Mouse (Mus musculus) right cerebral cortex, postnatal 25 days (tissue): Measurements from ENCODE around the gene Tars.

Experiments used
- DNase-seq: peaks from one replicate; pipeline ENCODE4 v3.0.0; 2022

Gene Tars

DNA sequence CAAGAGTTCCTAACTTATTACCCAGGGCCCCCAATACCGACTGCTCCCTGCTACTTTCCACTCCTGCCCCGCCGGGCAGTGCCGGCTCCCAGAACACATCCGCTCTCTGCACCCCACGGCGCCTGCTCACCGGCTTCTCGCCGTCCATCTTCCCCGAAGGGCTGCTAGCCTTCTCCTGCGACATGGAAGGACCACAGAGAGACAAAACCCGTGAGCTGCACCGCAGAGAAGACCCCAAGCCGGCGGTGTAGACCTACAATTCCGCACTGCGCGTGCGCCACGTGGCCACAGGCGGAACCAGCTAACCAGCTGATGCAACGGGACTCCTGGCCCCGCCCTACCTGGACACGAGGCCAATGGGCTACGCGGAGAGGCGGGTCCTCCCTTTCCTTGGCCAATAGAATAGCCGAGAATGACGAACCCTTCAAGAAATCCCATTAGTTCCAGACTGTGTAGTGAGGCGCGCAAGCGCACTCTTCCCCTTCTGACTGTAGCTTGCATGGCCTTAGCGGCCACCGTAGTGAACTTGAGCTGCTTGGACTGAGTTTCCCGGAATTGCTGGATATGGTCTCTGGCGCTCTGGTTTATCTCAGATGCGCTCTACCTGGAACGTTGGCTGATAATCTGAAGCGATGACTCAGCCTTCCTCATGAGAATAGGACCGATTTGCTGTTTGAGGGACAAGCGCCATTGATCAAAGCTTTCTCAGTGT lies at the start of gene Tars:
Tars (minus strand) TSS at position 310 of the 712 bp plus-strand sequence.
- peak; percentile 97 for DNase-seq

DNA sequence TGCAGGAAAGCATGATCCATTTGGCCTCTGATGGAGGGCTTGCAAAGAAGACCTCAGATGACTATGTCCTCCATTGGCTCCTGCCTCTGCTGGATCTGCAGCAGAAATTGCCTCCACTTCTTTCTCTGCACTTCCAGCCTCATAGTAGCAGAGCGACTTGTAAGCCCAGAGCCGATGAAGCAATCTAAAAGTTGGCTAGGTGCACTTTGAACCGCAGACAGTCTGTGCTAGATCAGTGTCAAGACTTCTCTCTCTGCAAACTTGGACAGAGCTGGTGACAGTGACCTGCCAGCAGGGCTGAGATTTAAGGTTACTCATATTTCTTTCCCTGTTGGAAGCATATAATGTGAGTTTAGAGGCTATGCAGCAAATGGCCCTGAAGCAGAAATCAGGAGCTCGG lies 37.9 kb upstream of the Tars start:
- no peak for DNase-seq

DNA sequence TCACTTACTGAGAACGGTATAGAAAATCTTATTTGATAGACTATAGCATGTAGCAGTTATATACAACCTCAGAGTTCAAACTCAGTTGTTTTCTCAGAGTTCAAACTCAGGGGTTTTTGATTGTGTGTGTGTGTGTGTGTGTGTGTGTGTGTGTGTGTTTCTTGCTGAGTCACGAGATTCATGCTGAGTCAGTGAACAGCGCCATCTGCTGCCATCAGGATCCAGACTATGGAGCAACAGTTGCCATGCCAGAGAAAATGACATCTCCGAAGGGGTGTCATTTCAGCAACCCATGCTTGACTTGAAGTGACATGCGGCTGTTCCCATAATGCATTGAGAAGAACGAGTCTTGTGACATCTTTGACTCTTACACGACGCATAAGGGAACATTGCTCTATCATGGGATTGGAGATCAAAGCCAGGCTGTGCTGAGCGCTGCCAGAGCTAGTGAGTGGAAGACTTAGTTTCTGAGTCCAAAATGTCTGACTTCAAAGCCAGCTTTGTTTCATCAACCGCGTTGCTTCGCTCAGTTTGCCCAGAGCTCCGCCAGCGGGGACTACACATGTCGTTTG lies 37.3 kb upstream of the Tars start:
- no peak for DNase-seq

DNA sequence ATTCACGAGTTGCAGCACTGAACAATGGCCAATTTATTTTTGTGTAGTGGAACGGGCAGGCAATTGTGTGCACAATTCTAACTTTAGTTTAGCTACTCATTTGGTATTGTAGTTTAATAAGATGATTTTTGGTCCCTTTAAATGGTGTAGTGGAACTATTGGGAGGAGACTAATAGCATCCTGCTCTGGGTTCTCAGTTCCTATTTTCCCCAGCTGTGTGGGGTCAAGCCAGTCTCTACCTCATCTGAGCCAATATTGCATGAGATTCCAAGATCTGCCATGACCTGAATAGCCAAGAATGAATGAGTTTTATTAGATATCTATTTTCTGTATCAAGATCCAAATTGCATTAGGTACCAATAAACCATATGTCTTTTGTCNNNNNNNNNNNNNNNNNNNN lies 27.4 kb upstream of the Tars start:
- DNase-seq: no peak

DNA sequence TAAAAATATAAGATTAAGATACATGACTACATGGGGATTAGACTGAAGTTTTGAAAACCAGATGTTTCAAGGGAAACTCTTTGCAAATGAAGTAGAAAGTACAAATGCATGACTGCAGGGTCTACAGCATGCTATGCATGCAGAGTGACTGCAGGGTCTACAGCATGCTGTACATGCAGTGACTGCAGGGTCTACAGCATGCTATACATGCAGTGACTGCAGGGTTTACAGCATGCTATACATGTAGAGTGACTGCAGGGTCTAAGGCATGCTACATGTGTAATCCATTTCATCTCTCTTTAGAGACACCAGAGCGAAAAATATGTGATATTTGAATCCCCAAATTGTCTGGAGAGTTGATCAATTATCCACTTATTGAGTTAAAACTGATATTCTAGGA lies 14.0 kb upstream of the Tars start:
- no peak for DNase-seq

DNA sequence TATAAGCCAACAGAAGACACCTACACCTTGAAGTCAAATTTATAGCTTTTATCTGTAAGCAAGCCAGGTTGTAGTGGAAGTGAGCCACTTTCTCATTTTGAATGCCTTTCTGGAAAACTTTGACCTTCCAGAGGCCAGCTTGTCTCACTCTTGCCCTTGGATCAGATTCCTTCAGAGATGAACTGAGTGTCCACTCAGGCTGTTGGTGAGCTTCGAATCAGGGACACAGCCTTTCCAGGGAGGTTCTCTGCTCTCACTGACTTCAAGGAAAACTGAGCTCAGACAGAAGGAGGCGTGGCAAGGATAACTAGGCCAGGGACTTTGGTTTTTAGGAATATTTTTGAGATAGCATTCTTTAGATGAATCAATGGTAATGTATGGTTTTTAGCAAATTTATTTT lies 13.1 kb upstream of the Tars start:
- no peak for DNase-seq

DNA sequence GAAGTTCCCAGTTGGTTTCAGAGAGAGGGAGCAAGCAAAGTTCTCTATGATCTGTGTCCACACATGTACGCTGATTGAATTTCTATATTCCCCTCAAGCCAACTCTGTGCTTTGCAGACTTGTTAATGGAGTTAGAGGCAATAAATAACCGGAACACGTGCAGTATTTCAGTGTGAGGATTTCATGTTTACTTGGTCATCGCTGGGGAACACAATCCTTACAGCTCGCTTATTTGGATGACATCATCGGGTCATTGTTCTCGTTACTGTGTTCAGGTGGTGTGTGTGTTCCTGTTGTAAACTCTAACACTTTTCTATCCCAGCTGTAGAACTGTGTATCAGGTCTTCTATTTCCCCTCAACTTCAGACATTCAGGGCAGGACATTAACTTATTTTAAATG lies 12.4 kb upstream of the Tars start:
- DNase-seq: no peak

DNA sequence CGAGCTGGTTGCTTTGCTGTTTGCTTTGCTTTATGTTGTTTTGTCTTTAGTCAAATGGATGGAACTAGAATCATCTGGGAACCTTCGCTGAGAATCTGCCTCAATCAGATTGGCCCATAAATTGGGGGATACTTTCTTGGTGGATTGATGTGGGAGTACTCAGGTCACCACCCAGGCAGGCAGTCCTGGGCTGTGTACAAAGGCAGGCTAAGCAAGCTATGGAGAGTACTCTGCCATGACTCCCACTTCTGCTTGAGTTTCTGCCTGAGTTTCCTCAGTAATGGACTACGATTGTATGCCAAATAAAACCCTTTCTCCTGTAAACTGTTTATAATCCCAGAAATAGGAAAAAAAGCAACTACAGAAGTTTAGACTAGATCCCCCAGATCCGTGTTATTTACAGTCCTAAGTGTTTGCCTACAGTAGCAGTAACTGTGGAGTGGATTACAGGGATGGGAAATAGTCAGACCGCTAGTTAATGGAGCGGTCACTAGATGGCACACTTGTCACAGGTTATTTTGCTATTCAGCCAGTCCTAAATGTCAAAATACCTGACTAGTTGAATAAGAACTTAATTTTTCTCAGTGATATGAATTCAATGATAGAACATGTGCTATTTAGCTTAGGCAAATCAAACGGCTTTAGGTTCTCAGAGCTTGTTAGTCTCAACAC lies 8.8 kb upstream of the Tars start:
- DNase-seq: no peak

DNA sequence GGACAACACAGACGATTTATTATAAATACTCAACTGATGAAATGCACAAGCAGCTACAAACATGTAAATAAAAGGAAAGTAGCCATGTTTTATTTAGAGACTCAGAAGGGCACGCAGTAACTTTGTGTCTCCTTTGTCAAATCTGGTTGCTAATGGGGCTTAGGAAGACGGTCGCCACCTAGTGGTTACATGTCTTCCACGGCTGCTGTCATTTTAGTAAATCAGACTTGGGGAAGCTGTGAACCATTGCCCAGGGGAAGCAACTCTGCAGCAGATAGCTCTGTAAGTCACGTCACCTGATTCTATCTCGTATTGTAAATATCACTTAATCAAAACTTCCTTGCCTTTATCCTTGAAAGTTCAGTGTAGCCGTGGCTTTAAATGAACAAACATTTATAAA lies 7.9 kb upstream of the Tars start:
- no peak for DNase-seq

DNA sequence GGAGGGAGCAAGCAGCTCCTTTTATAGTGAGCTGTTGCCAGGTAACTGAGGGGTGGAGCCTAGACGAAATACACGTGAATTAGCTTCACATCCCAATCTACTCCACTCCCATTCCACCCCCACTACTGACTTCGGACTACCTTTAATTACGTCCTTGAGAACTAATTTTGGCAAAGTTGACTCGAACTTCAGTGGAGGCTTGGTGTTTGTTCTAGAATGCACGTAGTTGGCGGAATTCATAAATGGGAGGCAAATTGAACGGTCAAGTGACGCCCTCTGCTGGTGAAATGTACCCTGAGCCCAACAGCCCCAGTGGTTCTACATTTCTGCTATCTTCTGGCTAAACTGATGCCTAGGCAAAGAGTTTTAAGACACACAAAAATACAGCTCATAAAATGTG lies 7.3 kb upstream of the Tars start:
- no peak for DNase-seq

DNA sequence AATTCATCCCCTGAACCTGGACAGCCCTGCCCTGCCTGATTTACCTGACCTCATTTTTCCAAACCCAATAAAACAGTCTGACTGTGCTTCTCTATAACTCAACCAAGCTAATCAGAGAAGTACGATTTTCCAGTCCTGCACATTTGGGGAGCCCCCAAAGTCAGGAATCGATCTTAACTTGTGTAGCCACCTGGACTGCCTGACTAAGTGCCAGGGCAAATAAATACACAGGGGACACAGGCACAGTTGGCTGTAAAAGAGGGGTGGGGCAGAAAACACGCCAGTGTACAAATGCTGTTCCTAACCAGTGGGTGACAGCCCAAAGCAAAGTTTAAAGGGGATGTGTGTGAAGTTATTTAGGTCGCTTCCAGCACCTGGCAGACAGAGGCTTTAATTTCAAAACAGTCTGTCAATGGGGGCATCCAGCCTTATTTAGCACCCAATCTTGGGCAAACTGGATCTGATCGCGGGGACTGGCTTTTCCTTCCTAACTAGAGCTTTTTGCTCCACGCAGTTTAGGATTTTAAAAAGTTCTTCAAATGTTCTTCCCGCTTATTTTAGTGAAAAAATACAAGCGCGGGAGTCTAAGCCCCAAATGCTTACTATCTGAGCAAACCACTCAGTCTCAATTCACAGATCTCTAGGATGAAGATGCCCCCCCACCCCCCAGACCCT lies 652 bp downstream of the Tars start:
- DNase-seq: no peak

DNA sequence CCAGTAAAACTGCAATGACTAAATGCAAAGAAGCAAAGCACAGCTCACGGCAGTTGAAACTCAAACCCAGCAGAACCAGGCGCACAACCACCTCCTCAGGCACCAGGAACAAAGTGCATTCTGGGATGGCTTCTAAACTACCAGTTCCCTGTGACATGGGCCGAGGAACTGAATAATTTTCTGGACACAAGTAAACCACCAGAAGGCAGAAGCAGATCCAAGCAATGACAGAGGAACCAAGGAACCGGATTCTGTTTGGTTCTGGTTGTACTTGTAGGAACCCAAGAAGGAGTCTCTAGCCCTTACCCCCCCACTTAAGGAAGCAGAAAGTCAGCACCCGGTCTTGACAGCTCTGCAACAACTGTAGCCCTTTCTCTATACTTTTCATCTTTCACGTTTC lies 3.0 kb downstream of the Tars start:
- no peak for DNase-seq

DNA sequence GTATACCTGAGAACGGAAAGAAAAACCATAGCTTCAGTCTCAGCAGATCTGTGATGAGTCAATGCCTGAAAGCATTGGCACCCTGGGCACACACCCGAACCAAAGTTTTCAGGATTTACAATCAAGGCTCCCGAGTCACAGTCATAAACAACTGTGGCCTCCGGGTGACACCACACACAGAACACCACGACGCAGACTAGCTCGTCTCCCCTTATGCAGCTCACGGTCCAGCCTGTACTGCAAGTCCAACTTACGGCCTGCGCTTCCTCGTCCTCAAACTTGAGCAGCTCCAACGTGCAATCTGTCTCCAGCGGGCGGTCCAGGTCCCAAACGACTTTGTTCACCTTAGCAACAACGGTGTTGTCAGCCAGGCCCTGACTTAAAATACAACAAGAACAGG lies 6.6 kb downstream of the Tars start:
- no peak for DNase-seq

DNA sequence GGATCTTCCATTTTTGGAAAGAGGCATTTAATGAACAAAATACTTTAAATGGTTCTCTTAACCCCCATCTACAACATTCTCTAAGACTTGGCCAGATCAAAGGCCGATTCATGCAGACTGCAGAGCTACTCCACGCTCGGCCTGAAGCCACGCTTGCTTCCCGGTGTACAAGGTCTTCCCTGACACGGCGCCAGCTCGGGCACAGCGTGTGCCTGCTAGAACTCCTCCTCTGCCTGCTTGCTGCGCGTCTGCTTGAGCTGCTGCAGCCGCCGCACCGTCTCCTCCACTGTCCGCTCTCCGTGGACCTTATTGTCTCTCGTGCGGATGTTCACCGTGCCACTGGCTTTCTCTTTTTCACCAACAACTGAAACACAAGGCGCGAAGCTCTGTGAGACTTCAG lies 15.7 kb downstream of the Tars start:
- DNase-seq: no peak

DNA sequence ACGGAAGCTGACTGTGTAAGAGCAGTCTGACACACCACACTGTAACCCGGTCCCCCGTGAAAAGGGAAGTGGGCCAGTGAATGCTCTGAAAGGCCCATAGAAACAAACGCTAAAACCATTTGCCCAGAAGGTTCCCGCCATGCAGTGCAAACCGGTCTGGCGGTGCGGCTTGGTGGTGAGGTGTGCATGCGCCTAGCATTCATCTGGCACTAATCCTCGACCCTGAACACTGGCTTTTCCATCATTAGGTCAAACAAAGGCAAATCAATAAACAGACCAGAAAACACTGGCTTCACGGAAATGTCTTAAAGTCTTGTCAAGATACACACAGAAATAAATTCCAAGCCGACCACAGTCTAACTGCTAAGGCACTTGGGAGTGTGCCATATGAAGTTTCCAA lies 16.9 kb downstream of the Tars start:
- no peak for DNase-seq

DNA sequence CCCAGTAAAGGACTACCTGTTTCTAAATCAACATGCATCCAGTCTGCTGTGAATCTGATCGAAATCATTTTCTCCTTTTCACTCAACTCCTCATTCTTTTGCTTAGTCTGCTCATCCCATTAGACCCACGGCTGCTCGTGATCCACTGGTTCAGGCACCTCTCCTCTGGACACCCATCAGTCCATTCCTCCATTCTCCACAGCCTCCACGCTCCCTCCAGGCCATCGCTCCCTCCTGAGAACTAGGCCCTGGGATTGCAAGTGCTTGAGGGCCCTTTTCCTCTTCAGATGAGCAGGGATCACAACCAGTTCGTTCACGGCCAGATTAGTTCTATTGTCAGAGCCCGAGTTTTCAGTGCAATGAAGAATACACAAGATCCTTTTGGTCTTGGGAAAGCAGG lies 18.8 kb downstream of the Tars start:
- no peak for DNase-seq

DNA sequence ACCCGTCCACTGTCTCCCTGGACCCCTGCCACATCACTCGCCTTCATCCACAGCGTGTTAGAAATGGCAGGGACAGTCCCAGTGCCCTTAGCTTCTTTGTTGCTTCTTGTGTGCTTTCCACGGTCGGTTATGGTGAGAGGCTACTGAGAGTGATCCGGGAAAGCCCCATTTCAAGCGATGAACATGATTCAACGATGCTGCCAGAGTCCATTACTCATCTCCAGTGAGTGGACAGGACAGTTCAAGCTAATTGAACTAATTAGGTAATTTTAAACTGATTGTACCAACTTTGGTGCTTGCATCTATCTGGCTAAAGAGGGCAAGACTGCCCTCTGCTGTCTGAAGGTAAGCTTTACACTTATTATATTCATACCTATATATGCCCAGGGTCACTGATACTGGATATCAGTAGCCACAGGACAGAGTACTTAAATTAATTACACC lies 19.4 kb downstream of the Tars start:
- DNase-seq: no peak

DNA sequence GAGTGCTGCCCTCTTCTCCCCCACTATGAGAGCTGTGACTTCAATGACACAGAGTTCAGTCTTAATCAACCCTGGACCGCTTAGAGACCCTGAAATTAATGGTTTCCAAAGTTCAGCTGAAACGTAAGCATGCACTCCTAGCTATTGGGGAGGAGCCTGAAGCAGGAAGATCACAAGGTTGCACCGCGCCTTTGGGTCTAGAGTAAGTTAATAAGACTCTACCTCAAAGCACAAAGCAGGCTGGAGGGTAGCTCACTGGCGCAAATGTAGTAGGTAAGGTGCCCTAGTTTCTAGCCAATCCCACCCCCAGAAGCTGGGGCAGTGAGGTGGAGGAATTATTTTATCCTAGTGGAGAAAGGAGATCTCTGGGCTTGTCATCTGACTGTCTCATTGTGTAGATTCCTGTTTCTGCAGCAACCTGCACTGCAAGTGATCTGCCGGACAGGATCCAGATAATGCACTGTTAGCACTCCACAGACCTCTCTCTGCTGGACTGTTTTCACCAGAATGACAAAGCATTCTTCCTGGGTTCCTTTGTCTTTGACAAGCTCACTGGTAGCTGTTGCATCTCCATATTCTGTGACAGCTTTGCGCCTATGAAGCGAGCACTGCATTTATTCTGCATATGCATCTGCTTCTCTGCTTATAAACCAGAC lies 19.9 kb downstream of the Tars start:
- no peak for DNase-seq

DNA sequence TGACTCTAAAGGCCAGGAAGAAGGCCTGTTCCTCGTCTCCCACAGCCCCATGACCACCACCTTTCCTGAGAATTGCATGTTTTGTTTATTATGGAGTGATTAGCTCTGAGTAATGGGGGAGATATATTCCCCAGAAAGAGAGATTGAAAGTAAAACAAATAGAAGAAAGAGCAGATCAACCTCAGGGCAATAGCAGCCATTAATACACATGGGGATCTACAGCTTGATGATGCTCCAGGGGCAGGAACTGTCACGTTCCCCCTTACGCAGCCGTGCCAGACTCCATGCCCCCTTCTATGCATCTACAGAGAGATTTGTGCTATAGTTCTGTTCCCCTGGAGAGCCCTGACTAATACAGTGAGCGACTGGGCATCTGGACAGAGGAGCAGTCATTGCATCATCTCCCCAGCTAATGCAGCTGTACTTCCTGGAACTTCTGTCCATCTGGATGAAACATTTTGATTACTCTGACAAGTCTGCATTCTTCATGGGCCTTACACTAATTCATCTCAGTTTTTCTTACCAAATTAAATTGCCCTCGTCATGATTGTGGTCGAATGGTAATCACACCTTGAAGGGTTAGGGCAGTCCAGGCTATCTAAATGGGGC lies 28.9 kb downstream of the Tars start:
- DNase-seq: no peak

DNA sequence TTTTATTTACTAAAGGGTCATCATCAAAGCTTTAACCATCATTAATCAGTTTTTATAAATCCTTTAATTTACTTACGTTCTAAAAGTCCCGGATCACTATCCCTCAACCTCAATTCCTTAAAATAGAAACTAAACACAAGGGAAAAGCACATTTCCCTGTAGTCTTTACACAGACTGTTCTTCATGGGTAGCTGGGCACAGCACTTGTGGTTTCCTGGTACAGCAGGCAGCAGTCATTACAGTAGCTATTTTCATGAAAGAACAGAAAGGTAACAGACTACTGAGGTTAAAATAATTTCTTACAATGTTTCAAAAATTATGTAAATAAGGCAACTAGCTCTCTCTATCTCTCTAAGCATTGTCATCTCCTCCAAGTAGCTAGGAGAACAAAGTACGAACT lies 29.9 kb downstream of the Tars start:
- DNase-seq: no peak

DNA sequence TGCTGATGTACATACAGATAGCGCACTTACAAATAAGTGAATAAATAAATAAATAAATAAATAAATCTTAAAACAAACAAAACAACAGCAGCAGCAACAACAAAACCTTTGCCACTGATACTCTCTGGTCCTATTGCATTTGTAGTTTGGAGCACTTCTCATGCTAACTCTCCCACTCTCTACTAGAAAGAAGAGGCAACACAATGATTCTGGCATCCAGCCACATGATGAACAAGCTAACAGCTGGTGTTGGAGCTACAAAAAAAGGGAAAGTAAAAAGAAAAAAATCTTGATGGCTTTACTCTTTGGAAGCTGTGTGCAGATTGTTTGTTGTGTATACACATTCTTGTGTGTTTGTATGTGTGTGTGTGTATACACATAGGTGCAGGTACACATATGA lies 34.7 kb downstream of the Tars start:
- peak; percentile 58 for DNase-seq

DNA sequence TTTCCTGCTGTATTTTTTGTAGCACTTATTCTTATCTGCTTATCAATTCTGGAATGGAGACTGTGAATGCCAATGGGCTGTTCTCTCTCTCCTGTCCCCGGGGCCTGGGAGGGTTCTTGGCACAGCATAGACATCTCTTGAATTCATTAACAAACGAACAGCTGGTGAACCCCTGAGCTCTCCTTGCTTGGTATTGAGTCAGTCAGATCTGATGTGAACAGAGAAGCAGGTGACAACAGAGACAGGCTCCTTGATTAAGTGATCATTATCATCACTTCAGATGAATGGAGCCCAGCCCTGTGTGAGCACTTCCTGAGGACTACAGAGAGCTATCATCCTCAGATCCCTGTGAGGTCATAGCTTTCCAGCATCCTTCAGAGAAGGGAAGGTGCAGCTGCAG lies 35.4 kb downstream of the Tars start:
- DNase-seq: no peak

DNA sequence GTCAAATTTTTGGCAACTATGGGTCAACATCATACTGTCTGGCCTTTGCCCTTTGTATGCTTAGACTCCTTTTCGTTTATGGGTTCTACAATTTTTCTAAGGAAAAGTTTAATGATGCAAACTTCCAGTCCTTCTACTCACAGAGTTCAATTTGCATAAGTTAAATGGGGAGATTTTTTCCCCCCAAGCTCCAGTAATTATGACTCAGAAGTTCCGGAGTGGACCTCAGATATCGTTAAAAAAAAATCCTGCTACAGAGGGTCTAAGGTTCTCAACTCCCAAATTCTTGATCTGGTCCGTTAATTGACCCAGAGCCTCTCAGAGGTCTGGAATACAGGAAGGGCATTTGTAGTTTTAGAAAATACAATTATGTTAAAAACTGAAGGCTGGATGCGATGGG lies 37.6 kb downstream of the Tars start:
- DNase-seq: no peak
